Mouse (Mus musculus): ENCODE measurements around the gene Vmn1r174. TPM values are rescaled to one million over a fixed set of nuclear protein-coding genes. Genes with fewer than 3 reads are reported as not detected.
"Not testable (repeated sequence)": the region's sequence is repeated elsewhere in the genome, so short reads cannot be mapped to it uniquely, and the experiment has no call there.

The Vmn1r174 gene
- not detected in 2 replicates for polyA plus RNA-seq (2015; fragmentation: Nextera tagmentation; extraction: Ambion mirVana)

- H3K27ac ChIP-seq (replicated peaks); H3K27me3 ChIP-seq (replicated peaks); H3K9ac ChIP-seq (replicated peaks); ATAC-seq (ENCODE audit: low FRiP score); H3K9me3 ChIP-seq (replicated peaks); H3K4me1 ChIP-seq; H3K36me3 ChIP-seq; H3K4me3 ChIP-seq (replicated peaks); H3K4me2 ChIP-seq: not testable (repeated sequence)
- WGBS: 56% methylated on average over 1 of the region's 1 CpGs
Observed at GRCm38 (mm10) chr7:23751970-23752369, at the start of gene Vmn1r174. TSS of gene Vmn1r174 (plus strand) at chr7:23752270.

GRCm38 (mm10) chr7:23784526-23784925 lies 32.5 kb downstream of the Vmn1r174 start:
- ATAC-seq (ENCODE audit: low FRiP score): no peak
- Histone ChIP-seq H3K9me3 (replicated peaks) (peaks cover 31% of the 10 kb centered on the region; the same call in 1 of the 2 replicates), H3K4me1 (no peaks in the 10 kb centered on the region), H3K27me3 (replicated peaks) (no peaks in the 10 kb centered on the region), H3K4me3 (replicated peaks) (no peak overlapping the region), H3K4me2 (no peak overlapping the region), H3K9ac (replicated peaks) (no peak overlapping the region), H3K36me3 (no peaks in the 10 kb centered on the region), H3K27ac (replicated peaks) (no peak overlapping the region)
- WGBS: 86% methylated on average over 6 of the region's 6 CpGs

GRCm38 (mm10) chr7:23810543-23810942 lies 58.5 kb downstream of the Vmn1r174 start, which contains the start of gene Vmn1r175:
TSS of gene Vmn1r175 (minus strand) at chr7:23810643.
- H3K27me3 ChIP-seq (replicated peaks); H3K4me1 ChIP-seq; H3K4me3 ChIP-seq (replicated peaks); H3K36me3 ChIP-seq; H3K9ac ChIP-seq (replicated peaks); ATAC-seq (ENCODE audit: low FRiP score); H3K9me3 ChIP-seq (replicated peaks); H3K27ac ChIP-seq (replicated peaks); H3K4me2 ChIP-seq: not testable (repeated sequence)

Other genes with a start within 250 kb of the Vmn1r174 start
- not detected in 2 replicates for gene Vmn1r167, start 245.1 kb upstream of the Vmn1r174 start, polyA plus RNA-seq (2015; fragmentation: Nextera tagmentation; extraction: Ambion mirVana)
- not detected in 2 replicates for gene Vmn1r168, start 212.5 kb upstream of the Vmn1r174 start, polyA plus RNA-seq (2015; fragmentation: Nextera tagmentation; extraction: Ambion mirVana)
- not detected in 2 replicates for gene Vmn1r169, start 176.7 kb upstream of the Vmn1r174 start, polyA plus RNA-seq (2015; fragmentation: Nextera tagmentation; extraction: Ambion mirVana)
- not detected in 2 replicates for gene Vmn1r170, start 146.1 kb upstream of the Vmn1r174 start, polyA plus RNA-seq (2015; fragmentation: Nextera tagmentation; extraction: Ambion mirVana)
- not detected in 2 replicates for gene Vmn1r171, start 121.5 kb upstream of the Vmn1r174 start, polyA plus RNA-seq (2015; fragmentation: Nextera tagmentation; extraction: Ambion mirVana)
- not detected in 2 replicates for gene Vmn1r172, start 94.0 kb upstream of the Vmn1r174 start, polyA plus RNA-seq (2015; fragmentation: Nextera tagmentation; extraction: Ambion mirVana)
- not detected in 2 replicates for gene Vmn1r173, start 51.6 kb upstream of the Vmn1r174 start, polyA plus RNA-seq (2015; fragmentation: Nextera tagmentation; extraction: Ambion mirVana)
- not detected in 2 replicates for gene Vmn1r175, start 58.4 kb downstream of the Vmn1r174 start, polyA plus RNA-seq (2015; fragmentation: Nextera tagmentation; extraction: Ambion mirVana)
- not detected in 2 replicates for gene Vmn1r176, start 85.1 kb downstream of the Vmn1r174 start, polyA plus RNA-seq (2015; fragmentation: Nextera tagmentation; extraction: Ambion mirVana)
- not detected in 2 replicates for gene Vmn1r177, start 114.2 kb downstream of the Vmn1r174 start, polyA plus RNA-seq (2015; fragmentation: Nextera tagmentation; extraction: Ambion mirVana)
- not detected in 2 replicates for gene Vmn1r178, start 139.7 kb downstream of the Vmn1r174 start, polyA plus RNA-seq (2015; fragmentation: Nextera tagmentation; extraction: Ambion mirVana)
- not detected in 2 replicates for gene Vmn1r179, start 174.7 kb downstream of the Vmn1r174 start, polyA plus RNA-seq (2015; fragmentation: Nextera tagmentation; extraction: Ambion mirVana)
- not detected in 2 replicates for gene Vmn1r180, start 198.4 kb downstream of the Vmn1r174 start, polyA plus RNA-seq (2015; fragmentation: Nextera tagmentation; extraction: Ambion mirVana)
- gene Vmn1r181, start 222.3 kb downstream of the Vmn1r174 start, polyA plus RNA-seq (2015; fragmentation: Nextera tagmentation; extraction: Ambion mirVana): not detected in 2 replicates
- gene V1rd19, start 249.4 kb downstream of the Vmn1r174 start, polyA plus RNA-seq (2015; fragmentation: Nextera tagmentation; extraction: Ambion mirVana): not detected in 2 replicates